Mouse (Mus musculus) cerebellum, adult (tissue): Measurements from ENCODE around the gene Fdxacb1.
A peak's percentile ranks its signal among the peaks of the same experiment; 100 is the strongest.

Source experiments
- ATAC-seq: cut with Nextera tagmentation; 2 replicates; pipeline ENCODE4 v1.9.2; 2017; ENCODE audit warnings: mild to moderate bottlenecking, moderate library complexity, mixed read lengths; ENCODE audit not compliant: insufficient number of reproducible peaks, low FRiP score, low TSS enrichment

The Fdxacb1 gene

DNA sequence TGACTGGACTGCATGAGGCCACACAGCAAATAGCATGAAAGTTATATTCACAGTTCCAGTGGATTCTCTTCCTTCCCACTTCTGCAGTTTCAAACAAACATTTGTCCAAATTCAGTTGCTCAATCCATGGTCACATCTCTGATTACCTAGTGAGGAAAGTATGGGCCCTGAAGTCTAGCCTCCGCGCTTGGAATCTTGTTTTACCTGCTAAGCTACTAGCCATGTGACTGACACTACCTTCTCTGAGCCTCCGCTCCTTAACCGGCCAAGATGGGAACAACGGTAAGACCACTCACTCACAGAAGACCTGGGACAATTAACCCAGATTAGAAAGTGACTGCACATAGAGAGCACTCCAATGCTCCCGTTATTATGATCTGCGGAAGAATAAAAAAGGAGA is 22.2 kb upstream of the Fdxacb1 start:
- no peak for ATAC-seq

DNA sequence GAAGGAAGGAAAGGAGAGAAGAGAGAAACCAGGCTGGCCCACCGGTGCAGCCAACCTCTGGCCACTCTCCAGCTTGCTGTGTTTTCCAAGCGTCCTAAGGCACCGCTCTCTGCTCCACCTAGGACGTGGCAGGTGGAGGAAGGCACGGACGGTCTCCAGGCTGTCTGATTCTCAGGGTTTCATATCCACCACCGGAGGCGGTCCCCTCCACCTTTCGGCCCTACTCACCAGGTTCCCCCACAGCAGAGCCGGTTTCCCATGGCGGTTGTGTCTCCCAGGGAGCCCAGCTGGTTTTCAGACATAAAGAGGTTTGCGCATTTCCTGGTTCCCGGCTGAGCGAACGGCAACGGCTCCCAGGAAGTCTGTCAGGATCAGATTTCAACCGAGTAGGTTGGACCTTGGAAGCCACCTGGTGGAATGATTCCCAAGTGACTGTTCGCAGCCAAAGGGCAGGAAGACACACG is 21.8 kb upstream of the Fdxacb1 start, which contains the start of gene 2310030G06Rik:
Gene 2310030G06Rik (minus strand): TSS at position 323 of the 464 bp plus-strand sequence.
- peak; percentile 49; the same call in 1 of the 2 replicates for ATAC-seq

- no peak for ATAC-seq
Observed at GRCm38 (mm10) chr9:50750706-50751105, 17.3 kb upstream of the Fdxacb1 start.

- ATAC-seq, result no peak
Observed at GRCm38 (mm10) chr9:50751323-50751722, 16.7 kb upstream of the Fdxacb1 start, which contains the start of gene Cryab. Gene Cryab (plus strand): TSS chr9:50751325.

- ATAC-seq, result 0 out of 2 replicates have a peak, but pooled peaks have one; percentile 23
Observed at GRCm38 (mm10) chr9:50752054-50752602, 15.9 kb upstream of the Fdxacb1 start, which contains the start of gene Hspb2. Gene Hspb2 (minus strand): TSS chr9:50752354.

GRCm38 (mm10) chr9:50752784-50753615 is 15.0 kb upstream of the Fdxacb1 start:
- ATAC-seq, result peak; percentile 54; the same call in 1 of the 2 replicates

- ATAC-seq, result no peak
Observed at GRCm38 (mm10) chr9:50753947-50754346, 14.1 kb upstream of the Fdxacb1 start.

DNA sequence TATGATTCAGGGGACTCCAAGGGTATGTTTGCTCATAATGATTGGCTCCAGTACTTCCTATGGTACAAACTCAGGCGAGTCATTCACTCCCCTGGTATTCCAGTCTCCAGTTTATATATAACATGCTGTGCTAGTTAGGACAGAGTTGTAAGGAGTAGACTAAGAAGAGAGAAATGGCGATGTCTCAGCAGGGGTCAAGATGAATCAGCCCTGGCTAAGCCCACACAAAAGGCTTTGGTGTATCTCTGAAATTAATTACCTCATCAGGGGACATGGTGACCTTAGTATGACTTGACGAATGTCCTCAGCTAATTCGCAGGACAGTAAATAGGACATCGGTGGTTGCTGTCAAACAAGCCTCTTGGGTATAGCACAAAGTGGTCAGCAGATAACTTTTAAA is 11.3 kb upstream of the Fdxacb1 start:
- ATAC-seq, result no peak

DNA sequence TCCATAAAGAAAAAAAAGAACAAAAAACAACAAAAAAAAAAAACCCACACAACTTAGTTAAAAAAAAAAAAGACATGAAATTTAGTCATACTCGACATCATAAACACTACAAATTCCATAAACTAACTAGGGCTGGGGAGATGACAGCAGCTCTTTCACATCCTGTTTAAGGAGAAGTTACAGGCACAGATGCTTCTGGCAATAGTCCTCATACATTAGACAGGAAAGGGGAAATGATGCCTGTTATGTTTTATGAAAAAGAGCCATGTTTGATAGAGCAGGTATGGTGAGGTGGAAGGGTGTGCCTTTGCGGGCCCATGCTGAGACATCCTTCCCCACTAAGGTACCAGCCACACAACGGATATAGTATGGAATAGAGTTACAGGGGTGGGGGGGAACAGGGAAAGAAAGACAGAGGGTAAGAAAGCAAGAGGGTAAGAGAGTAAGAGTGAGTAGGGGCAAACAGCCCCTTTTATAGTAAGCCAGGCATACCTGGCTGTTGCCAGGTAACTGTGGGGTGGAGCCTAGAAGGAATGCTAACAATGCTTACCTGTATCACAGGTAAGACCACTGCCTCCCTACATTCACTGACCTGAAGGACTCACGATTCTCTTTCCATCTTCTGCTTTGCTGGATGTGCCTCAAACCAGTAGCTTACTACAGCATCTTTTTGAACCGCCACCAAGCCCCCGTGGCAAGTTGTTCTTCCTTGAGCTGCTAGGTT is 6.4 kb upstream of the Fdxacb1 start:
- ATAC-seq, result no peak

- no peak for ATAC-seq
Observed at GRCm38 (mm10) chr9:50763331-50763730, 4.7 kb upstream of the Fdxacb1 start.

DNA sequence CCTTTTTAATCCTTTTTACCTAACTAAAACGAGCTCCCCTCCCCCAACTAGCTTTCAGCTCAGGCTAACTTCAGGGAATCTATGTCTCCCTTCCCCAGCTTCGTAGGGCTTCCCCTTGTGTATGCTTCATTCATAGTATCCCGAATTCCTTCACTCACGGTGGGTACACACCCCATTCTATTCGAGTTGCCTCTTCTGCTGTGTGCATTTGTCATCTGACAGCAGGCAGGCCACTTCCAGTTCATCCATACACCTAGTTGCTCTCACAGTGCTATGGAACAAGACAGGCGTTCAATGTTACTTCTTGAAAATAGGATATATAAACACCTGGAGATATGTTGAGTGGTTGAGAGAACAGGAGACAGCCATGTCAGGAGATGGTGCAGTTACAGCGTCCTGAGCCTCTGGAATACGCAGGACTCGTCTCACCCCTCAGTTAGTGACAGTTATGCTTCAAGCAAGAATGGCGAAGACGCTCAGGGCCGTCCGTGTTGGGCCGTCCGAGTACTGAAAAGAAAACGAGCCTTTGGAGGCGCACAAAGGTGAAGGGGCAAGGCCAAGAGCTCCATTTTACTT is 417 bp upstream of the Fdxacb1 start:
- 0 out of 2 replicates have a peak, but pooled peaks have one; percentile 21 for ATAC-seq

DNA sequence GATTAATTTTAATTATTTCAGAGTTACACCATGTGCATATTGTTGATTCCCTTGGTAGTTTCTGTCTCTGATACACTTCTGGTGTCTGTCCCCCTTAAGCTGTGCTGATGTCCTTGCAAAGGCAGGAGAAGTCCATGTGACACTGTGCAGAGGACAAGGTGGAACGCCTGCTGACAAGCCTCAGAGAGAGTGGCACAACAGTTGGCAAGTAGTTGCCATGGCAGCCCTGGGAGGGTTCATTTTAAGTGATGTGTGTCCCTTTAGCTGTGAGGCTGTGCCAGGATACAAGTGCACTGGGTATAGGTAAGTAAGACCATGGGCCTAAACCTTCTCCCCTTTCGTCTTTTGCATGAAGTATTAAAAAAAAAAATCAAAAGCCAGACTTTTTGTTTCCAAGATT is 2.0 kb downstream of the Fdxacb1 start:
- ATAC-seq, result no peak

DNA sequence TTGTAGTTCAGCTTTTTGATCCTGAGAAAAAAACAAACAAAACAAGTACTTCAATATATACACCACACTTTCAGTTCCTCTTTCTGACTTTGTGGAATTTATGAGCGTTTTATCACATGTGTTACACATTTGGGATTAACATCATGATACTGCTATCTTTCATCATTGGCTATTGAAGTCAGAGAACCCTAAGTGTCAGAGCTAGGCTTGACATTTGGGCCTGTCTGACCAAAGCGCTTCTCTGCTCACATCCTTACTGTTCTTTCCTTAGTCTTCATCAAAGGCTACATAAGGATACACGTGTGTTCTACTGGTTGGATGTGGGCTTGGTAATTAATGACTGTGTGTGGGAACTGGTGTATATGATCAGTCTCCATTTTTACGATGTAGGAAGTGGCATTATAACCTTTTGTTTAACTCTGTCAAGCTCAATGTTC is 6.0 kb downstream of the Fdxacb1 start:
- ATAC-seq, result no peak

- ATAC-seq, result peak; percentile 66; the same call in 1 of the 2 replicates
Observed at GRCm38 (mm10) chr9:50774991-50775612, 7.1 kb downstream of the Fdxacb1 start, which contains the start of the genes Alg9 and 1110032A03Rik. Gene Alg9 (plus strand): TSS chr9:50775019. Gene 1110032A03Rik (minus strand): TSS chr9:50775520.

DNA sequence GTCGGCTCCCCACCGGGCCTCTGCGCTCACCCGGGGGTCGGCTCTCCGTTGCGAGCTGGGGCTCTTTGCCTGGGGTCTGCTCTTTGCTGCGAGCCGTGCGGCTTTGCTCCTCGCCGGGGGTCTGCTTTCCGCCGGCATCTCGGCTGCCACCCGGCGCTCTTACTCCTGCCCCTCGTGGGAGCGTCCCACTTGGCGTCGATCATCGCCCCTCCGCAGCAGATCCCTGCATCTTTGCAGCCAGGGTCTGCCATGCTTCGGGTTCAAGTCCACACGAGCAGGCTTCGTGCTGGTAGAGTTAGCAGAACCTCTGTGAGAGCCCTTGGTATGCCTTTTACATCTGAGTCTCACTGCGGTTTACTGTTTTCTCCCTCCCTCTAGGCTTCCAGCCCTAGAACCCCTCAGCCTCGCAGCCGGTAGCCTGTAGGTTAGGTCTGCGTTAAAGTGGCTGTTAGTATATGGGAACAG is 7.7 kb downstream of the Fdxacb1 start:
- ATAC-seq, result no peak; the same call in 1 of the 2 replicates

GRCm38 (mm10) chr9:50776162-50776760 is 8.2 kb downstream of the Fdxacb1 start:
- no peak for ATAC-seq

DNA sequence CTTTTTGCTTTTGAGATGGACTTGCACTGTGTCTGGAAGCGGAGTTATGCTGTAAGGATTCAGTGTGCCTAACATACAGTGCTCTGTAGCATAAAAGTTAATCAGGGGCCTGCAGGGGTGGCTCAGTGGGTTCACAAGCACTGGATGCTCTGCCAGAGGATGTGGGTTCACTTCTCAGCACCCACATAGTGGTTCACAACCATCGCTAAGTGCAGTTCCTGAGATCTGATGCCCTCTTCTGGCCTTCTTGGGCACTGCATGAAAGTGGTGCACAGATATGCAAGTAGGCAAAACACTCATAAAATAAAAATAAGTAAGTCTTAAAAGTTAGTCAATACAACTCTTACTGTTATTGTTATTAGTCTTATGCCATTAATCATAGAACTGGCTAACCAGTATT is 14.1 kb downstream of the Fdxacb1 start:
- no peak for ATAC-seq

GRCm38 (mm10) chr9:50795266-50795665 is 27.2 kb downstream of the Fdxacb1 start:
- ATAC-seq, result no peak

DNA sequence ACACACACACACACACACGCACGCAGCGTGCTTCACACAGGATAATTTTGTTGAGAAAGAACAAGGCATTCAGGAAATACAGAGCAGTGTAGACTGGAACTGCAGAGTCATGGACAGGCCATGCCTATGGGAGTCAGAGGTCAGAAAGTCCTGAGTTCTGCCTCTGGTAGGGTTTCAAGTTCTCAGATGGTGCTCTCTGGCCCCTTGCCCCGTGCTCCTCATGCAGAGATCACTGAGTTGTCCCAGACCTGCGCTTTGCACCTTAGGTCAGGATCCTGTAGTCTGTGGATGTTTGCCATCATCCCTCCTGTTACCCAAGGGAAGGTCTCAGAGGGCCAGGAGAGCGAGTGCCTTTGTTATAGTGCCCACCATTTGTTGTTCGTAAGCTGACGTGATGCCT is 28.7 kb downstream of the Fdxacb1 start:
- ATAC-seq, result no peak
